Mouse (Mus musculus): Measurements from ENCODE around the gene 3110040M04Rik. TPM values are rescaled to one million over a fixed set of nuclear protein-coding genes. Genes with fewer than 3 reads are reported as not detected.

3110040M04Rik gene
- total and polyA plus RNA-seq, 3 experiments, result 0.19 to 0.25 TPM; not detected in 1

GRCm38 (mm10) chr1:151215985-151216384, 12.1 kb downstream of the 3110040M04Rik start:
- TF ChIP-seq MYB (IDR thresholded peaks at IDR 0.05; ENCODE audit: low read depth, low read length) (no peak), USF1 (IDR thresholded peaks at IDR 0.05; ENCODE audit: low read depth, low read length) (no peak), ELF1 (IDR thresholded peaks at IDR 0.05; ENCODE audit: low read depth, low read length) (no peak), NELFE (IDR thresholded peaks at IDR 0.05; ENCODE audit: low read depth, low read length) (no peak), GABPA (IDR thresholded peaks at IDR 0.05; ENCODE audit: low read depth, low read length) (no peak), NRF1 (IDR thresholded peaks at IDR 0.05; ENCODE audit: insufficient read depth, low read depth, low read length, poor library complexity, severe bottlenecking) (no peak), KAT2A (conservative IDR thresholded peaks at IDR 0.05; ENCODE audit: low read depth, low read length) (no peak), ZMIZ1 (IDR thresholded peaks at IDR 0.05; ENCODE audit: low read depth, low read length) (no peak), HCFC1 (IDR thresholded peaks at IDR 0.05; ENCODE audit: low read depth, low read length) (no peak), MAZ (IDR thresholded peaks at IDR 0.05; ENCODE audit: low read depth, low read length) (no peak), MEF2A (IDR thresholded peaks at IDR 0.05; ENCODE audit: extremely low read depth, insufficient replicate concordance, low read depth, low read length, poor library complexity, severe bottlenecking) (no peak), JUND (IDR thresholded peaks at IDR 0.05; ENCODE audit: low read depth, low read length) (no peak), CTCF (IDR thresholded peaks at IDR 0.05 in 2 of 3, conservative IDR thresholded peaks at IDR 0.05 in 1 of 3; ENCODE audit: control insufficient read depth in 1 of 3, insufficient read depth in 1 of 3, low read depth in 2 of 3, low read length in 3 of 3, poor library complexity in 1 of 3, severe bottlenecking in 1 of 3) (no peak), ZKSCAN1 (IDR thresholded peaks at IDR 0.05; ENCODE audit: low read depth, low read length) (no peak), RCOR1 (IDR thresholded peaks at IDR 0.05; ENCODE audit: low read depth, low read length) (no peak), GATA1 (IDR thresholded peaks at IDR 0.05; ENCODE audit: low read depth, low read length) (no peak)
- DNase-seq (ENCODE audit: low read depth, low spot score), result no peak
- Histone ChIP-seq H3K9ac (ENCODE audit: control insufficient read depth, low read depth, low read length, poor library complexity, severe bottlenecking) (no peak overlapping the region), H3K4me1 (ENCODE audit: control insufficient read depth in 1 of 2, insufficient read depth in 2 of 2, low read length in 2 of 2) (peaks cover 3 to 8% of the 10 kb centered on the region in 2 experiments; a peak in 2 of 4 replicates), H3K79me2 (ENCODE audit: control insufficient read depth, insufficient read depth, low read length, poor library complexity) (no peaks in the 10 kb centered on the region), H3K27ac (ENCODE audit: control insufficient read depth, low read depth, low read length) (no peak overlapping the region), H3K4me3 (ENCODE audit: control insufficient read depth in 1 of 2, insufficient read depth in 1 of 2, low read depth in 2 of 2, low read length in 2 of 2) (no peak overlapping the region), H3K27me3 (ENCODE audit: control insufficient read depth in 1 of 2, insufficient read depth in 2 of 2, low read length in 2 of 2) (no peaks in the 10 kb centered on the region), H3K36me3 (ENCODE audit: control insufficient read depth in 1 of 2, insufficient read depth in 2 of 2, low read length in 2 of 2) (peaks cover 0 to 9% of the 10 kb centered on the region in 2 experiments; a peak in 2 of 4 replicates), H3K9me3 (replicated peaks; ENCODE audit: insufficient read depth, low read length) (no peaks in the 10 kb centered on the region)

GRCm38 (mm10) chr1:151216417-151216816, 12.5 kb downstream of the 3110040M04Rik start:
- no peak overlapping the region for H3K27ac ChIP-seq (ENCODE audit: control insufficient read depth, low read depth, low read length)

More at GRCm38 (mm10) chr1:151216417-151216816, 12.5 kb downstream of the 3110040M04Rik start:
- H3K79me2 ChIP-seq (ENCODE audit: control insufficient read depth, insufficient read depth, low read length, poor library complexity), result no peaks in the 10 kb centered on the region
- H3K36me3 ChIP-seq (ENCODE audit: control insufficient read depth in 1 of 2, insufficient read depth in 2 of 2, low read length in 2 of 2), result peaks cover 0 to 9% of the 10 kb centered on the region in 2 experiments; a peak in 2 of 4 replicates
- no peak for DNase-seq (ENCODE audit: low read depth, low spot score)
- peaks cover 3 to 8% of the 10 kb centered on the region in 2 experiments; a peak in 2 of 4 replicates for H3K4me1 ChIP-seq (ENCODE audit: control insufficient read depth in 1 of 2, insufficient read depth in 2 of 2, low read length in 2 of 2)
- no peak overlapping the region for H3K9ac ChIP-seq (ENCODE audit: control insufficient read depth, low read depth, low read length, poor library complexity, severe bottlenecking)
- no peaks in the 10 kb centered on the region for H3K9me3 ChIP-seq (replicated peaks; ENCODE audit: insufficient read depth, low read length)
- H3K27me3 ChIP-seq (ENCODE audit: control insufficient read depth in 1 of 2, insufficient read depth in 2 of 2, low read length in 2 of 2), result no peaks in the 10 kb centered on the region
- TF ChIP-seq JUND (IDR thresholded peaks at IDR 0.05; ENCODE audit: low read depth, low read length) (no peak), SIN3A (IDR thresholded peaks at IDR 0.05; ENCODE audit: low read length) (no peak), GABPA (IDR thresholded peaks at IDR 0.05; ENCODE audit: low read depth, low read length) (no peak), MAZ (IDR thresholded peaks at IDR 0.05; ENCODE audit: low read depth, low read length) (no peak), POLR2A (IDR thresholded peaks at IDR 0.05; ENCODE audit: control insufficient read depth in 1 of 2, insufficient read depth in 1 of 2, low read depth in 1 of 2, low read length in 2 of 2, poor library complexity in 1 of 2) (no peak), POLR2AphosphoS2 (IDR thresholded peaks at IDR 0.05; ENCODE audit: low read length) (no peak), KAT2A (conservative IDR thresholded peaks at IDR 0.05; ENCODE audit: low read depth, low read length) (no peak), NRF1 (IDR thresholded peaks at IDR 0.05; ENCODE audit: insufficient read depth, low read depth, low read length, poor library complexity, severe bottlenecking) (no peak), MXI1 (IDR thresholded peaks at IDR 0.05; ENCODE audit: low read depth, low read length) (no peak), MAFK (IDR thresholded peaks at IDR 0.05; ENCODE audit: borderline replicate concordance, low read depth, low read length) (no peak), ZC3H11A (IDR thresholded peaks at IDR 0.05; ENCODE audit: low read depth, low read length) (no peak), MYB (IDR thresholded peaks at IDR 0.05; ENCODE audit: low read depth, low read length) (no peak), CTCF (IDR thresholded peaks at IDR 0.05 in 2 of 3, conservative IDR thresholded peaks at IDR 0.05 in 1 of 3; ENCODE audit: control insufficient read depth in 1 of 3, insufficient read depth in 1 of 3, low read depth in 2 of 3, low read length in 3 of 3, poor library complexity in 1 of 3, severe bottlenecking in 1 of 3) (no peak), EP300 (IDR thresholded peaks at IDR 0.05; ENCODE audit: low read depth in 1 of 2, low read length in 2 of 2) (no peak)
- H3K4me3 ChIP-seq (ENCODE audit: control insufficient read depth in 1 of 2, insufficient read depth in 1 of 2, low read depth in 2 of 2, low read length in 2 of 2), result no peak overlapping the region

All from MEL (cell line).